Mouse (Mus musculus) limb, embryonic 11.5 days (tissue): ENCODE data around the gene Galr2. TPM values are rescaled to one million over a fixed set of nuclear protein-coding genes. Genes with fewer than 3 reads are reported as not detected.

ENCODE experiments used
- ATAC-seq: fragments of 200-750 bp; cut with Nextera tagmentation; 2 replicates; pipeline ENCODE4 v1.8.0; 2017; ENCODE audit warnings: low read depth; ENCODE audit not compliant: insufficient number of reproducible peaks, low FRiP score, low TSS enrichment
- DNase-seq: peaks from one replicate; pipeline ENCODE4 v3.0.0-alpha.2; 2015; ENCODE audit warnings: low spot score
- H3K27ac ChIP-seq: fragments of 300-500 bp; sonication (generic); replicated peaks from 2 replicates; pipeline ENCODE4 v1.5.1; 2014; ENCODE audit warnings: low read depth, mild to moderate bottlenecking, low read length
- H3K27me3 ChIP-seq: fragments of 300-500 bp; sonication (generic); 2 replicates; pipeline ENCODE4 v1.6.1; 2014; ENCODE audit warnings: mild to moderate bottlenecking, low read length, mixed read lengths; ENCODE audit not compliant: control insufficient read depth, insufficient read depth
- H3K36me3 ChIP-seq: fragments of 300-500 bp; sonication (generic); 2 replicates; pipeline ENCODE4 v1.6.1; 2014; ENCODE audit warnings: mild to moderate bottlenecking, low read length, moderate library complexity, mixed read lengths; ENCODE audit not compliant: control insufficient read depth, insufficient read depth
- H3K4me1 ChIP-seq: fragments of 300-500 bp; sonication (generic); 2 replicates; pipeline ENCODE4 v1.6.1; 2014; ENCODE audit warnings: low read length, mixed read lengths; ENCODE audit not compliant: control insufficient read depth, insufficient read depth
- H3K4me2 ChIP-seq: fragments of 300-500 bp; sonication (generic); 2 replicates; pipeline ENCODE4 v1.6.1; 2014; ENCODE audit warnings: low read depth, mild to moderate bottlenecking, moderate library complexity; ENCODE audit not compliant: severe bottlenecking
- H3K4me3 ChIP-seq: fragments of 300-500 bp; sonication (generic); 2 replicates; pipeline ENCODE4 v1.5.1; 2014; ENCODE audit warnings: low read depth, low read length
- H3K9ac ChIP-seq: fragments of 300-500 bp; sonication (generic); 2 replicates; pipeline ENCODE4 v1.6.1; 2014; ENCODE audit warnings: mild to moderate bottlenecking, low read length
- H3K9me3 ChIP-seq: fragments of 300-500 bp; sonication (generic); 2 replicates; pipeline ENCODE4 v1.6.1; 2016; ENCODE audit warnings: low read length; ENCODE audit not compliant: control insufficient read depth
- WGBS: fragments of 180-500 bp; shearing (Covaris S2); extraction: QIAGEN DNeasy Blood & Tissue Kit; methylation state at CpG from one replicate; pipeline ENCODE4 v1.1.7; 2014; 5-methylcytosine and 5-hydroxymethylcytosine counted together
- polyA plus RNA-seq: library from polyadenylated mRNA; unstranded; fragments of >200 nt; fragmentation: Nextera tagmentation; extraction: Ambion mirVana; gene quantifications from 2 replicates; pipeline ENCODE4 v1.2.1, GENCODE M21; 2014

Gene Galr2
- polyA plus RNA-seq, 1 experiment from 2014 or later, result 0.12 TPM

- no peak overlapping the region for H3K27ac ChIP-seq
- peak overlapping the region; percentile 85 for H3K4me3 ChIP-seq
- ATAC-seq (peak; percentile 86), DNase-seq (peak; percentile 98)
- peaks cover 8% of the 10 kb centered on the region for H3K4me1 ChIP-seq
- no peaks in the 10 kb centered on the region for H3K9me3 ChIP-seq
- H3K27me3 ChIP-seq, result no peaks in the 10 kb centered on the region
- H3K36me3 ChIP-seq, result peaks cover 11% of the 10 kb centered on the region; the same call in 1 of the 2 replicates
- peak overlapping the region; percentile 68 for H3K9ac ChIP-seq
- H3K4me2 ChIP-seq, result peak overlapping the region; percentile 79
- WGBS, result 2% methylated on average over 53 of the region's 53 CpGs
Measured at GRCm38 (mm10) chr11:116306126-116306982, 25.6 kb downstream of the Galr2 start.

- H3K9ac ChIP-seq, result peak within 1 kb of the TSS; percentile 68
- WGBS, result 89% methylated on average over 10 of the region's 10 CpGs
- ATAC-seq (no peak), DNase-seq (no peak)
- no peak within 1 kb of the TSS for H3K27ac ChIP-seq
- no peaks in the 10 kb centered on the region for H3K27me3 ChIP-seq
- peak within 1 kb of the TSS; percentile 79 for H3K4me2 ChIP-seq
- H3K4me3 ChIP-seq, result peak within 1 kb of the TSS; percentile 85
- H3K9me3 ChIP-seq, result no peaks in the 10 kb centered on the region
- H3K36me3 ChIP-seq, result peaks cover 5% of the 10 kb centered on the region; the same call in 1 of the 2 replicates
- peaks cover 8% of the 10 kb centered on the region for H3K4me1 ChIP-seq
Measured at GRCm38 (mm10) chr11:116307019-116307725, 26.4 kb downstream of the Galr2 start, which contains the start of gene Exoc7. Gene Exoc7, minus strand, starts transcription at chr11:116307233.

GRCm38 (mm10) chr11:116307762-116308531, 27.2 kb downstream of the Galr2 start:
- WGBS, result 88% methylated on average over 12 of the region's 12 CpGs
- peaks cover 8% of the 10 kb centered on the region for H3K4me1 ChIP-seq
- no peaks in the 10 kb centered on the region for H3K9me3 ChIP-seq
- ATAC-seq, result no peak
- no peak overlapping the region for H3K27ac ChIP-seq
- H3K9ac ChIP-seq, result no peak overlapping the region
- no peak for DNase-seq
- H3K4me3 ChIP-seq, result no peak overlapping the region
- no peaks in the 10 kb centered on the region for H3K27me3 ChIP-seq
- H3K4me2 ChIP-seq, result no peak overlapping the region
- peaks cover 5% of the 10 kb centered on the region; the same call in 1 of the 2 replicates for H3K36me3 ChIP-seq

DNA sequence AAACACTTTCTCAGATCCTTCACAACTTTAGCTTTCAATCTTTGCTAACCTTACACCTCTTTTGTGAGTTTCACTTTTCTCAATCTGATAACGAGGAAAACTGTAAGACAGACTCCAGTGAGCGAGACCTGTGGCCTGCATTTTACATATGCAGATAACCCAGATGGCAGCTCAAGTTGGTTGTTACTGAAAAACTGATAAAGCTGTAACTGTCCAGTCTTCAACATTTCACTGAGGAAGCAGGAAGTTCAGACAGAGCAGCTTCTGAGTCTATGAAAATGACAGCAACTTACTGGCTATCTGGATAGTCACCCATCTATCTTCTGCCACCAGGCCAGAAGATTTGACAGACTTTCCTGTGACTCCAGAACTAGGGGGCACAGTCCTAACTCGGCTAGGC, 28.9 kb downstream of the Galr2 start:
- DNase-seq, result no peak
- H3K4me3 ChIP-seq, result no peak overlapping the region
- ATAC-seq, result no peak

GRCm38 (mm10) chr11:116311169-116311568, 30.4 kb downstream of the Galr2 start:
- H3K36me3 ChIP-seq, result no peaks in the 10 kb centered on the region

More for the DNA sequence above, 28.9 kb downstream of the Galr2 start:
- Histone ChIP-seq H3K27me3 (no peaks in the 10 kb centered on the region), H3K4me1 (peaks cover 8% of the 10 kb centered on the region), H3K4me2 (no peak overlapping the region), H3K9ac (no peak overlapping the region), H3K27ac (no peak overlapping the region), H3K9me3 (no peaks in the 10 kb centered on the region), H3K36me3 (no peaks in the 10 kb centered on the region)
- WGBS, result 78% methylated on average over 3 of the region's 3 CpGs

GRCm38 (mm10) chr11:116312359-116312758, 31.6 kb downstream of the Galr2 start:
- H3K27ac ChIP-seq, result no peak overlapping the region
- no peak overlapping the region for H3K4me3 ChIP-seq
- no peaks in the 10 kb centered on the region for H3K27me3 ChIP-seq
- no peaks in the 10 kb centered on the region for H3K4me1 ChIP-seq
- H3K9me3 ChIP-seq, result no peaks in the 10 kb centered on the region
- ATAC-seq (no peak), DNase-seq (no peak)
- H3K36me3 ChIP-seq, result no peaks in the 10 kb centered on the region
- WGBS, result 56% methylated on average over 8 of the region's 8 CpGs
- no peak overlapping the region for H3K4me2 ChIP-seq
- no peak overlapping the region for H3K9ac ChIP-seq

More at GRCm38 (mm10) chr11:116311169-116311568, 30.4 kb downstream of the Galr2 start:
- 50% methylated on average over 8 of the region's 8 CpGs for WGBS
- H3K4me1 ChIP-seq, result 0 out of 2 replicates have a peak, but pooled peaks cover 2% of the 10 kb centered on the region
- H3K9ac ChIP-seq, result no peak overlapping the region
- no peaks in the 10 kb centered on the region for H3K27me3 ChIP-seq
- no peaks in the 10 kb centered on the region for H3K9me3 ChIP-seq
- H3K27ac ChIP-seq, result no peak overlapping the region
- H3K4me2 ChIP-seq, result no peak overlapping the region
- no peak for DNase-seq
- no peak overlapping the region for H3K4me3 ChIP-seq
- ATAC-seq, result no peak

- Histone ChIP-seq H3K9me3 (no peaks in the 10 kb centered on the region), H3K9ac (peak overlapping the region; percentile 86), H3K4me2 (peak overlapping the region; percentile 91), H3K27ac (no peak overlapping the region), H3K27me3 (no peaks in the 10 kb centered on the region), H3K36me3 (no peaks in the 10 kb centered on the region), H3K4me1 (no peaks in the 10 kb centered on the region), H3K4me3 (peak overlapping the region; percentile 38)
- DNase-seq, result peak; percentile 95
- ATAC-seq, result peak; percentile 76
- WGBS, result 4% methylated on average over 41 of the region's 41 CpGs
Measured at GRCm38 (mm10) chr11:116318719-116319659, 38.2 kb downstream of the Galr2 start.
